ENCODE assay signal across 12 mouse cellular contexts in the genomic region with DNA sequence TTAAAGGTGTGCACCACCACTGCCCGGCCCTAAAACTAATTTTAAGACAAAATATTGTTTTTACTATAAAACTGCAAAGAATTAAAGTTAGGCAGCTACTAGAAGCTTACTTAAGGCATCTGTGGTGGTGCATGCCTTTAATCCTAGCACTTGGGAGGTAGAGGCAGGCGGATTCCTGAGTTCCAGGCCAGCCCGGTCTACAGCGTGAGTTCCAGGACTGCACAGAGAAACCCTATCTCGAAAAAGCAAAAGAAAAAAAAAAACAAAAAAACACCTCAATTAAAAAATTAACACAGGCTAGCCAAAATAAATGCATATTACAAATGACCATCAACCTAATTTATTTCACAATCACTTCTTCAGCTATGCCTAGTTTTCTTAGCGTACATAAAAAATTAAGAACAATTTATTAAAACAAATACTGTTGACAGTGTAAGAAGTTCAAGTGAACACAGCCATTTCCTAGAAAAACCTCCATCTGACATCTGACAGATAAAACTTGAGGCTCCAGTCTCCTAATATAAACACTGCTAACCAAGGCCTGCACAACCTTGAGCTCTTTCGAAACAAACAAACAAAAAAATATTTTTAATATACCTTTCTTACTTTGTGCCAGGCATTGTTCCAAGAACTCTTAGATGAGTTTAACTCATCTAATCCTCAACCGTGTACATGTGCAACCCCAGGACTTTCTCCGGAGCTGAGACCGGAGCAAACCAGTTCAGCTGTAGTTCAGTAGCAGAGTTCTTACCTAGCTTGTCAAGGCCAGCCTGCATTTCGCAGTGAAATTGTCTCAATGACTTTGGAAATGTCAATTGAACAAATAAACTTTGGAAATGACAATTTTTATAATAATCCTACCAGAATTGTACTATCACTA. TPM values are rescaled to one million over a fixed set of nuclear protein-coding genes. Genes with fewer than 3 reads are reported as not detected.
DNase-seq lines count a peak whose midpoint lies in the region; TF ChIP-seq lines count a peak whose summit lies in the region.
"Had no signal": no experiment of that assay in that cellular context is flagged by ENCODE, and none has a peak within 500 bp of the region (broad histone marks: within the 10 kb centered on the region; RNA-seq: fewer than 3 reads in every experiment).

No protein-coding gene starts in this region.

- no peak overlapping the region for H3K27ac ChIP-seq in heart, adult 2 months
- no peak overlapping the region for H3K27ac ChIP-seq in midbrain, embryonic 10.5 days (replicated peaks)
- H3K27ac ChIP-seq: midbrain, embryonic 12.5 days had no signal

- no peak overlapping the region for H3K4me3 ChIP-seq in heart, adult 2 months
- H3K4me3 ChIP-seq in erythroblast, embryonic 14.5 days (replicated peaks): peak overlapping the region; percentile 41
- no peak overlapping the region for H3K4me3 ChIP-seq in midbrain, embryonic 10.5 days
- H3K4me3 ChIP-seq: midbrain, embryonic 12.5 days had no signal

- 78% methylated on average over 11 of the region's 11 CpGs for WGBS in heart, adult 2 months
- WGBS in midbrain, embryonic 10.5 days: 92% methylated on average over 11 of the region's 11 CpGs

- peaks cover 10% of the 10 kb centered on the region; the same call in 1 of the 2 replicates for H3K79me2 ChIP-seq in heart, adult 2 months (replicated peaks; ENCODE audit: control insufficient read depth, insufficient read depth, low read length)

- TF ChIP-seq POLR2A in heart, adult 2 months (IDR thresholded peaks at IDR 0.05; ENCODE audit: insufficient read depth, low read depth, low read length): no peak

- TF ChIP-seq EP300 in heart, adult 2 months (IDR thresholded peaks at IDR 0.05; ENCODE audit: insufficient read depth, low read depth, low read length): no peak

- no peaks in the 10 kb centered on the region for H3K27me3 ChIP-seq in heart, adult 2 months (ENCODE audit: control insufficient read depth, insufficient read depth, low read length)
- H3K27me3 ChIP-seq in erythroblast, embryonic 14.5 days (ENCODE audit: control insufficient read depth): no peaks in the 10 kb centered on the region
- no peaks in the 10 kb centered on the region for H3K27me3 ChIP-seq in midbrain, embryonic 10.5 days (ENCODE audit: low read depth, poor library complexity, severe bottlenecking)
- H3K27me3 ChIP-seq: midbrain, embryonic 12.5 days had no signal

- no peak overlapping the region for H3K9ac ChIP-seq in heart, adult 2 months (ENCODE audit: low read depth, low read length)
- H3K9ac ChIP-seq: midbrain, embryonic 12.5 days had no signal

- DNase-seq in heart, adult 11 months: peak; percentile 42
- no peak for DNase-seq in heart, adult 2 months
- DNase-seq in liver: peak; percentile 49
- DNase-seq in yolk sac, embryonic 10.5 days (ENCODE audit: low spot score): peak; percentile 36
- DNase-seq in midbrain, embryonic 10.5 days (ENCODE audit: low spot score): no peak
- no peak for DNase-seq in urinary bladder, adult 2 months (ENCODE audit: low spot score)
- no peak for DNase-seq in right cerebral cortex, postnatal 10 days (ENCODE audit: low spot score in 2 of 2)
- DNase-seq: heart, postnatal 36 days; left cerebral cortex, postnatal 4 days; spleen, adult 18-20 months had no signal

- peaks cover 2% of the 10 kb centered on the region; the same call in 1 of the 2 replicates for H3K4me1 ChIP-seq in heart, adult 2 months (ENCODE audit: control insufficient read depth, insufficient read depth, low read length)
- peaks cover 69% of the 10 kb centered on the region for H3K4me1 ChIP-seq in erythroblast, embryonic 14.5 days (ENCODE audit: control insufficient read depth)
- no peaks in the 10 kb centered on the region for H3K4me1 ChIP-seq in midbrain, embryonic 10.5 days
- H3K4me1 ChIP-seq: midbrain, embryonic 12.5 days had no signal

- peaks cover 5% of the 10 kb centered on the region for H3K9me3 ChIP-seq in erythroblast, embryonic 14.5 days (ENCODE audit: control insufficient read depth, low read length)
- peaks cover 5% of the 10 kb centered on the region; the same call in 1 of the 2 replicates for H3K9me3 ChIP-seq in midbrain, embryonic 10.5 days (replicated peaks)

- TF ChIP-seq CTCF in heart, adult 2 months (IDR thresholded peaks at IDR 0.05): no peak

- intact Hi-C loops in heart, adult 2 months (cut with DNase I): no loop called here

- H3K36me3 ChIP-seq in heart, adult 2 months (ENCODE audit: control insufficient read depth, insufficient read depth, low read length): peaks cover 1% of the 10 kb centered on the region
- peaks cover 30% of the 10 kb centered on the region for H3K36me3 ChIP-seq in erythroblast, embryonic 14.5 days (ENCODE audit: control insufficient read depth)
- H3K36me3 ChIP-seq in midbrain, embryonic 10.5 days: peaks cover 16% of the 10 kb centered on the region

RNA-seq across cellular contexts. Expression of a gene that starts 9.3 kb away (rescaled TPM):
- 10 to 100 TPM; 30.3 to 34.4 TPM for total RNA-seq in heart, adult 2 months (2021)
- 8.5 and 16.2 TPM in 2 replicates for polyA plus RNA-seq in heart, adult 2 months (2012; rRNA removed)
- 0.12 and 0.19 TPM in 2 replicates for polyA plus RNA-seq in erythroblast, embryonic 14.5 days (2012)
- polyA plus RNA-seq in midbrain, embryonic 10.5 days (2016; fragmentation: Nextera tagmentation; extraction: Ambion mirVana): 11.1 and 16.4 TPM in 2 replicates
- 12.3 and 17.3 TPM in 2 replicates for polyA plus RNA-seq in urinary bladder, adult 2 months (2012; rRNA removed)

Comparison
In these comparisons a context has a peak if more than half of its experiments do, and no peak if none do; other contexts are left out.
1. DNase-seq: peak in heart, adult 11 months (single experiment), liver (single experiment) and yolk sac, embryonic 10.5 days (single experiment); none in heart, adult 2 months (0 of 2), midbrain, embryonic 10.5 days (single experiment), urinary bladder, adult 2 months (single experiment) and right cerebral cortex, postnatal 10 days (0 of 2).